18 mouse cellular contexts compared by ENCODE assay signal in genomic region chr14:98533600-98533999, GRCm38 (mm10).
"Had no signal": no experiment of that assay in that cellular context is flagged by ENCODE, and none has a peak within 500 bp of the region (broad histone marks: within the 10 kb centered on the region; RNA-seq: fewer than 3 reads in every experiment).

No protein-coding gene starts in this region.

- H3K27ac ChIP-seq: limb, embryonic 12.5 days; limb, embryonic 15.5 days; liver, embryonic 15.5 days; lung, embryonic 15.5 days; midbrain, embryonic 13.5 days; neural tube, embryonic 13.5 days had no signal

- H3K4me1 ChIP-seq: limb, embryonic 15.5 days; liver, embryonic 15.5 days; lung, embryonic 15.5 days had no signal

- H3K9me3 ChIP-seq: limb, embryonic 12.5 days; limb, embryonic 15.5 days; liver, embryonic 15.5 days; lung, embryonic 15.5 days; midbrain, embryonic 13.5 days; neural tube, embryonic 13.5 days had no signal

- H3K4me2 ChIP-seq: limb, embryonic 12.5 days; limb, embryonic 15.5 days; liver, embryonic 11.5 days; liver, embryonic 15.5 days; lung, embryonic 15.5 days; midbrain, embryonic 13.5 days; neural tube, embryonic 13.5 days had no signal

- H3K36me3 ChIP-seq: limb, embryonic 12.5 days; limb, embryonic 15.5 days; liver, embryonic 15.5 days; lung, embryonic 15.5 days; midbrain, embryonic 13.5 days; neural tube, embryonic 13.5 days had no signal

- ATAC-seq: midbrain, embryonic 13.5 days; midbrain, embryonic 16.5 days had no signal

- H3K4me3 ChIP-seq: limb, embryonic 12.5 days; limb, embryonic 15.5 days; liver, embryonic 15.5 days; lung, embryonic 15.5 days; midbrain, embryonic 13.5 days; myocyte; neural tube, embryonic 13.5 days had no signal

- H3K9ac ChIP-seq: limb, embryonic 12.5 days; limb, embryonic 15.5 days; liver, embryonic 15.5 days; lung, embryonic 15.5 days; midbrain, embryonic 13.5 days; neural tube, embryonic 13.5 days had no signal

- DNase-seq: kidney, adult 18-20 months; kidney, adult 9 months; kidney, postnatal 14 days; left cerebral cortex, postnatal 4 days; lung, adult 18-20 months; lung, postnatal 10 days; lung, postnatal 36 days; thymus, adult 18-20 months; thymus, postnatal 36 days had no signal

- H3K27me3 ChIP-seq: limb, embryonic 12.5 days; limb, embryonic 15.5 days; liver, embryonic 15.5 days; lung, embryonic 15.5 days; midbrain, embryonic 13.5 days; neural tube, embryonic 13.5 days had no signal
